Mouse (Mus musculus) lung, embryonic 16.5 days (tissue): ENCODE results near the gene Cnfn. TPM values are rescaled to one million over a fixed set of nuclear protein-coding genes. Genes with fewer than 3 reads are reported as not detected.

ENCODE experiments used
- ATAC-seq: fragments of 200-750 bp; cut with Nextera tagmentation; 2 replicates; pipeline ENCODE4 v1.8.0; 2017; ENCODE audit warnings: low read depth, mild to moderate bottlenecking, moderate library complexity
- H3K27ac ChIP-seq: fragments of 300-500 bp; sonication (generic); 2 replicates; pipeline ENCODE4 v1.5.1; 2014; ENCODE audit warnings: mild to moderate bottlenecking, control low read depth, low read length
- H3K27me3 ChIP-seq: fragments of 300-500 bp; sonication (generic); 2 replicates; pipeline ENCODE4 v1.6.1; 2014; ENCODE audit warnings: low read depth, low read length, mixed read lengths; ENCODE audit not compliant: control insufficient read depth, insufficient read depth
- H3K36me3 ChIP-seq: fragments of 300-500 bp; sonication (generic); 2 replicates; pipeline ENCODE4 v1.6.1; 2014; ENCODE audit warnings: low read length; ENCODE audit not compliant: control insufficient read depth, insufficient read depth
- H3K4me1 ChIP-seq: fragments of 300-500 bp; sonication (generic); replicated peaks from 2 replicates; pipeline ENCODE4 v1.6.1; 2014; ENCODE audit warnings: low read length, mixed read lengths; ENCODE audit not compliant: control insufficient read depth, insufficient read depth
- H3K4me2 ChIP-seq: fragments of 300-500 bp; sonication (generic); 2 replicates; pipeline ENCODE4 v1.6.1; 2014; ENCODE audit warnings: low read depth, low read length, control low read depth
- H3K4me3 ChIP-seq: fragments of 300-500 bp; sonication (generic); 2 replicates; pipeline ENCODE4 v1.5.1; 2014; ENCODE audit warnings: mild to moderate bottlenecking, low read length, control low read depth
- H3K9ac ChIP-seq: fragments of 300-500 bp; sonication (generic); 2 replicates; pipeline ENCODE4 v1.6.1; 2014; ENCODE audit warnings: low read length, control low read depth
- H3K9me3 ChIP-seq: fragments of 300-500 bp; sonication (generic); 2 replicates; pipeline ENCODE4 v1.6.1; 2016; ENCODE audit warnings: low read length; ENCODE audit not compliant: control insufficient read depth
- WGBS: fragments of 180-500 bp; shearing (Covaris S2); extraction: QIAGEN DNeasy Blood & Tissue Kit; methylation state at CpG from one replicate; pipeline ENCODE4 v1.1.7; 2014; 5-methylcytosine and 5-hydroxymethylcytosine counted together
- polyA plus RNA-seq: library from polyadenylated mRNA; unstranded; fragments of >200 nt; fragmentation: Nextera tagmentation; extraction: Ambion mirVana; gene quantifications from 2 replicates; pipeline ENCODE4 v1.2.1, GENCODE M21; 2015

The Cnfn gene
- 0.33 and 2.9 TPM in 2 replicates for polyA plus RNA-seq

DNA sequence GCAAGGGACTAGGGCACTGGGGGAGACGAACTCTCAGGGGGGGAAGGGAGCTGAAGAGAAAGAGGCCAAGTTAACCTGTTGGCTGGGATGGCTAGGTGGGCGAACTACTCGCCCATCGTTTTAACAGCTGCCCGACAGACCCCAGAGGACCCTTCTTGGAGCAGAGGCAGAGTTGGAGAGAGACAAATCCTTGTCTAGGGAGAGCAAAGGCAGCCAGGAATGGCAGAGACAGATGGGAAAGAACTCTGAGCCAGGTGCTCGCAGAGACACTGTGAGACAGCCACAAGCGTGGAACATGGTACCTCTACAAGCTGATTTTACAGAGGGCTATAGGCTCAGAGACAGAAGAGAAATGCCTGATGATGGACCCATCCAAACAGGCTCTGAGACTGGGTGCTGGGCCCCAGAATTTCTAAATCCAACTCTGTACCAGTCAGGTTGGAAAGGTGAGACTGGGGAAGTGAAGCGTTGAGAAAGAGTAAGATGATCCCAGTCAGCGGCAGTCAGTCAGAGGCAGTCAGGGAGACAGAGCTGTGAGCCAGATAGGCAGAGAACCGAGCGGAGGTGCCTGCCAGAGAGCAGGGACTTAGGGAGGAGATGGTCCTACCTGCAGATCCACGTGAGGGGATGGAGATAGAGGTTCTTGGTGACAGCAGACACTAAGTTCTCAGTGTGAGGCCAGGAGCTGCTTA lies at the start of gene Cnfn:
Cnfn (minus strand) TSS at position 667 of the 692 bp plus-strand sequence.
- Histone ChIP-seq H3K4me2 (no peak within 1 kb of the TSS), H3K4me1 (peaks cover 4% of the 10 kb centered on the region; the same call in 1 of the 2 replicates), H3K9me3 (no peaks in the 10 kb centered on the region), H3K27me3 (peaks cover 27% of the 10 kb centered on the region), H3K27ac (no peak within 1 kb of the TSS), H3K4me3 (no peak within 1 kb of the TSS), H3K9ac (no peak within 1 kb of the TSS), H3K36me3 (no peaks in the 10 kb centered on the region)
- no peak for ATAC-seq
- 49% methylated on average over 12 of the region's 12 CpGs for WGBS

- H3K9me3 ChIP-seq = no peaks in the 10 kb centered on the region
- H3K4me3 ChIP-seq = no peak overlapping the region
- H3K27me3 ChIP-seq = no peaks in the 10 kb centered on the region
- 79% methylated on average over 1 of the region's 1 CpGs for WGBS
- no peak overlapping the region for H3K9ac ChIP-seq
- H3K4me1 ChIP-seq = no peaks in the 10 kb centered on the region; the same call in 1 of the 2 replicates
- H3K4me2 ChIP-seq = no peak overlapping the region
- H3K36me3 ChIP-seq = no peaks in the 10 kb centered on the region
- H3K27ac ChIP-seq = no peak overlapping the region
- no peak for ATAC-seq
Observed at GRCm38 (mm10) chr7:25417597-25417996, 48.1 kb upstream of the Cnfn start.

DNA sequence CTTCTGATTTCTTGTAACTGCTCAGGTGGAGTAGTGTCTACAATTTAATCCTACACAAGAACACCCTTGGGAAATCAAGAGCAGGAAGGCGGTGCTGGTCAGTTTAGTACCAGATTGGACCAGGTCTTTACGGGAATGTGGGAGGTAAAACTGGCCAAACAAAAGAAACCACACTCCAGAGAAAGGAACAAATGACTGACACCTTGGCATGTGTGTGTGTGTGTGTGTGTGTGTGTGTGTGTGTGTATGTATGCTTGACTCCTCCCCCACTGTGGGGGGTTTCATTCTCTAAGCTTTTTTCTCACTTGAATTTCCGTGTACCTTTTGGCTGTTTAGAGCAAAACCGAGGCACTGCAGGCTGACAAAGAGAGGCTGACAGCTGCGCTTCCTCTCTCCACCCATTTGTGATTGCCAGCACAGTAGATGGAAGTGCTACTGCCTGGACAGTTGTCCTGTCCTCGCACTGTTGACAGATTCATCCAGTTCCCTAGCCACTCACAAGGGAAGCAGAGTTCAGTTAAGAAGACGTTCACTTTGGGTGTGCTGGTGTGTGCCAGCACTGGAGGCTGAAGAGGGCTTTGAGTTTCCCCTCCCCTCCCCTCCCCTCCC lies 43.4 kb upstream of the Cnfn start, which contains the start of gene Cxcl17:
Cxcl17 (minus strand) TSS at position 54 of the 609 bp plus-strand sequence.
- no peak within 1 kb of the TSS for H3K4me2 ChIP-seq
- H3K27me3 ChIP-seq = no peaks in the 10 kb centered on the region
- ATAC-seq = peak; percentile 47; the same call in 1 of the 2 replicates
- no peak within 1 kb of the TSS for H3K4me3 ChIP-seq
- no peak within 1 kb of the TSS for H3K9ac ChIP-seq
- H3K4me1 ChIP-seq = no peaks in the 10 kb centered on the region
- H3K27ac ChIP-seq = no peak within 1 kb of the TSS
- 35% methylated on average over 7 of the region's 7 CpGs for WGBS
- no peaks in the 10 kb centered on the region for H3K9me3 ChIP-seq
- H3K36me3 ChIP-seq = no peaks in the 10 kb centered on the region

DNA sequence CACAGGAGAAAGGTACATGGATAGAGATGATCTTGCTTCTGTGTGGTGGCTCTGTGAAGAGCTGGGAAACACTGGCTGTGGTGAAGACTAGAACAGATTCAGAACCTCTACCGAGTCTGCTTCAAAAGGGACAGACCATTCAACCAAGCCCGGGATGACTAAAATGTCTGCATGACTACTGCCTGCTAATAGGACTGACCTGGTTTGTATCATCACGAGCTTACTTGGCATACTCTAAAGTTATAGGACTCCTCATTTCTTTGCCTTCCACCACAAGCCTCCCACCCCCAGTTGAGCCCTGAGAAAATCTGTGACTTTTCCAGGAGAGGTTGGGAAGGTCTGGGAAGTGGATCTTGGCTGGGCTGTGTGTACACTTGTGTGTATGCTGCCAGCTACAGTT lies 42.3 kb upstream of the Cnfn start:
- no peak for ATAC-seq
- WGBS = 78% methylated on average over 3 of the region's 3 CpGs

GRCm38 (mm10) chr7:25410969-25411615 lies 41.6 kb upstream of the Cnfn start:
- Histone ChIP-seq H3K4me1 (no peaks in the 10 kb centered on the region), H3K4me3 (no peak overlapping the region), H3K9ac (no peak overlapping the region), H3K36me3 (no peaks in the 10 kb centered on the region), H3K27me3 (no peaks in the 10 kb centered on the region), H3K4me2 (no peak overlapping the region), H3K9me3 (no peaks in the 10 kb centered on the region), H3K27ac (no peak overlapping the region)
- 52% methylated on average over 1 of the region's 1 CpGs for whole genome bisulfite sequencing
- ATAC-seq = no peak

More for the DNA sequence above, 42.3 kb upstream of the Cnfn start:
- H3K4me1 ChIP-seq = no peaks in the 10 kb centered on the region
- H3K27me3 ChIP-seq = no peaks in the 10 kb centered on the region
- H3K9ac ChIP-seq = no peak overlapping the region
- H3K27ac ChIP-seq = no peak overlapping the region
- no peak overlapping the region for H3K4me3 ChIP-seq
- H3K4me2 ChIP-seq = no peak overlapping the region
- H3K36me3 ChIP-seq = no peaks in the 10 kb centered on the region
- no peaks in the 10 kb centered on the region for H3K9me3 ChIP-seq

DNA sequence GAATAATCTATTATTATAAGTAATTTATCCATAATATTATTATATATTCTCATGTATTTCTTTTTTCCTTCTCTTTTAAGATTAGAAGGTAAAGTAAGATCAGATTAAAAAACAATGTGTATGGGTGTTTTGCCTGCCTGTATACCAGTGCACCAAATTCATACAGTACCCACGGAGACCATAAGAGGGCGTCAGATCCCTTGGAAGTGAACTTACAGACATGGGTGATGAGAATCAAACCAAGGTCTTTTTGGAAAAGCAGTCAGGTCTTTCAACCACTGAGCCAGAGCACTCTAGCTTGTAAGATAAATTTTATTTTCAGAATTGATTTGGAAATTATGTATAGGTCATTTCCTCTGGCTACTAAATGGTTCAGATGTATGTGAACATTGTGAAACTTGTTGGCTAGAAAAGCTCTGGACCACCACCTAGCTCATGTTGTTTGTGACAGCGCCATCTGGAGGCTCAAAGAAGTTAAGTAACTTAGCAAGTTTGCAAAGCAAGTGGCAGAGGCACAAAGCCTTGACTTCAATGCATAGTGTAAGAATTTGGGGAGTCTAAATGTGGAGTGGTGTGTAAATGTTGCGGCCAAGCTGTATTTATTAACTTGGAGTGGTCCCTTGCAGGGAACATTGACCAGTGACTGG lies 39.7 kb upstream of the Cnfn start:
- no peak for ATAC-seq
- 45% methylated on average over 4 of the region's 4 CpGs for WGBS
- Histone ChIP-seq H3K4me1 (no peaks in the 10 kb centered on the region), H3K27me3 (no peaks in the 10 kb centered on the region), H3K36me3 (no peaks in the 10 kb centered on the region), H3K4me3 (no peak overlapping the region), H3K27ac (no peak overlapping the region), H3K9me3 (no peaks in the 10 kb centered on the region), H3K9ac (no peak overlapping the region), H3K4me2 (no peak overlapping the region)

DNA sequence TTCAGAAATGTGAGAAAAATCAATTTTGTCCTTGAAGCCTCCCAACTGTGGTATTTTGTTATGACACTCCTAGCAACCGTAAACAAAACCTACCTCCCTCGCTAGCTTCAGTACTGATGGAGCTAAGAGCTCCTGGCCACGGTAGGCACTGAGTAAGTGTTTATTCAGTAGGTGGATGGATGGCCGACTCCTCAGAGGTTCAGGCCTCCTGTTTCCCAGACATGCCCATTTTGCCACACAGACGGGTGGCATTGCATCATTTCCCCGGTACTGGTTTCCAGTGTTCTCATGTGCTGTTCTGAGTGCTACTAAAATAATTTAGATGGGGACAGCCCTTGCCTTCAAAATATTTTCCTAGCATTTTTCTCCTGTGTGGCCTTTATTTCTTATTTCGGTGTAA lies 36.9 kb upstream of the Cnfn start:
- no peak overlapping the region for H3K9ac ChIP-seq
- H3K36me3 ChIP-seq = no peaks in the 10 kb centered on the region
- no peak for ATAC-seq
- 61% methylated on average over 7 of the region's 7 CpGs for WGBS
- no peaks in the 10 kb centered on the region for H3K9me3 ChIP-seq
- H3K4me1 ChIP-seq = no peaks in the 10 kb centered on the region
- no peak overlapping the region for H3K27ac ChIP-seq
- no peak overlapping the region for H3K4me3 ChIP-seq
- H3K27me3 ChIP-seq = no peaks in the 10 kb centered on the region
- no peak overlapping the region for H3K4me2 ChIP-seq

- Histone ChIP-seq H3K4me1 (no peaks in the 10 kb centered on the region), H3K4me2 (no peak overlapping the region), H3K27ac (no peak overlapping the region), H3K4me3 (no peak overlapping the region), H3K9me3 (no peaks in the 10 kb centered on the region), H3K9ac (no peak overlapping the region), H3K36me3 (no peaks in the 10 kb centered on the region), H3K27me3 (no peaks in the 10 kb centered on the region)
- 0 out of 2 replicates have a peak, but pooled peaks have one; percentile 26 for ATAC-seq
- WGBS = 2% methylated on average over 2 of the region's 2 CpGs
Observed at GRCm38 (mm10) chr7:25402671-25403101, 33.2 kb upstream of the Cnfn start.

DNA sequence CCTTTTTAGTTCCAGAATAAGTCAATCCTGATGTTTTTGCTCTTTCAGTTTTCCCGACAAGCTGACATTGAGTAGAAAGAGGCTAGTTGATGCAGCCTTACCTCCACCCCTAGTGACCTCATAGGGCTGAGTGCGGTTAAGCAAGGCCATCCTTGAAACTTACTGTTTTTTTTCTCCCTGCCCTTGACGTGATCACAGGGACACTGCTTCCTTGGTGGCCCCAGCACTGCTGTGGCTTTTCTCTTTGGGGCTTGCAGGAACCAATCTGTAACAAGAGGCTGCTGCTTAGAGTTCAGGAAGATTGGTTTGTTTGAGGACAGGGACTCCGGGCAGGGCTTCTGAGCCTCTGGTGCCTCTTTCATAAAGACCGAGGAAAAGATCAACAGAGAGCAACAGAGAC lies 32.5 kb upstream of the Cnfn start:
- H3K4me2 ChIP-seq = no peak overlapping the region
- no peaks in the 10 kb centered on the region for H3K27me3 ChIP-seq
- no peaks in the 10 kb centered on the region for H3K36me3 ChIP-seq
- 44% methylated on average over 5 of the region's 5 CpGs for WGBS
- H3K4me3 ChIP-seq = no peak overlapping the region
- H3K27ac ChIP-seq = no peak overlapping the region
- no peaks in the 10 kb centered on the region for H3K4me1 ChIP-seq
- H3K9ac ChIP-seq = no peak overlapping the region
- ATAC-seq = no peak
- H3K9me3 ChIP-seq = no peaks in the 10 kb centered on the region
